Mouse (Mus musculus) layer of hippocampus, adult 18-20 months (tissue): ENCODE results near the gene Atpif1. TPM values are rescaled to one million over a fixed set of nuclear protein-coding genes. Genes with fewer than 3 reads are reported as not detected.
"Not testable (repeated sequence)": the region's sequence is repeated elsewhere in the genome, so short reads cannot be mapped to it uniquely, and the experiment has no call there.

Experiments
- DNase-seq, 2 experiments: peaks; one replicate each; pipeline ENCODE4 v3.0.0; 2022; ENCODE audit warnings: low spot score in 2 of 2
- long read RNA-seq: library from polyadenylated mRNA; stranded (forward); transcript quantifications from one replicate; pipeline ENCODE4 v2.0.0, GENCODE M21; 2021
- total RNA-seq, 2 experiments: library from RNA; stranded (reverse); gene quantifications; 2 replicates each; pipeline ENCODE4 v1.2.3; 2021

The Atpif1 gene
- 100 to 1,000 TPM; 426 to 434 TPM for total RNA-seq
- long read RNA-seq, transcript Atpif1-202 (2 exons, 1,014 nt): minor isoform, 6 of 221 reads
- long read RNA-seq, transcript Atpif1-201 (3 exons, 539 nt): major isoform, 204 of 221 reads
- long read RNA-seq, partial matches to known transcripts: 0 of 221 reads
- long read RNA-seq, other reads (novel, unspliced or antisense): 10 of 221 reads

DNA sequence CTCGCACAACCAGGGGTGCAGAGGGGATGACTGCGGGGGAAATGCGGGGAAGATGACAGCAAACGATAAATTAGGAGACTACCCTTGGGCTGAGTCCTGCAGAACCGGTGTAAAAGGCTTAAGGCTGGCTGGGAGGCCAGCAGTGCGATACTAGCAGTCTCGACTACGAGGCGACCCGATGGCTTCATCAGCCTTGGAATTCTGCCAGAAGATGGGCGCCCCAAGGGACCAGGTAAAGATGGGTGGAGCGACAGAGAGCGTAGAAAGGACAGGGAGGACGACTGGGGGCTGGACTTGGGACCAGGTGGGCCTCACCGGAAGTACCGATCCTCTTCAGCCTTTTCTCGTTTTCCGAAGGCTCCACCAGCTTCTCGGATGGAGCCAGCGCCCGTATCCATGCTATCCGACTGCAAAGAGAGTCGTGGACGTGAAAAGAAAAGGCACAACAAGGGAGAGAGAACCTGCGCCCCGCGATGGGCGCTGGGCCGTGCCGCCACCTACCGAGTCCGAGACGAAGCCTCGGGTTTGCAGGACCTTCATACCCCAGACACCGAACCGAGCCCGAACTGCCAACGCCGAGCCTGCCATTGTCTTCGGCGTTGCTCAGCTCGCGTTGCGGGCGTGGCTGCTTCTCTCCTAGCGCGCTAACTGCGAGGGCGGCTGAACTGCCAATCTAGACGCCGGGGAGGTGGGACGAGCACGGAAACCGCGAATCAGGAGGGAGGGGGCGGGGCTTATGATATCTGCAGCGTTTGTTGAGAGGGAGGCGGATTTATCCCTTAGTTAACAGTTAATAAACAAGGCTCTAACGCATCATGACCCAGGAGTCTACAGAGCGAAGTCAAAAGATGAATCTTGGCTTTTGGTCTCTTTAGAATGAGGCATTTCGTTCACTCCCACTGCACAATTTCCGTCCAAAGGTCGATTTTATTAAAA, at the start of gene Atpif1:
Atpif1 (minus strand) TSS at position 679 of the 936 bp plus-strand sequence.
- peak; percentile 84 to 94 for DNase-seq

DNA sequence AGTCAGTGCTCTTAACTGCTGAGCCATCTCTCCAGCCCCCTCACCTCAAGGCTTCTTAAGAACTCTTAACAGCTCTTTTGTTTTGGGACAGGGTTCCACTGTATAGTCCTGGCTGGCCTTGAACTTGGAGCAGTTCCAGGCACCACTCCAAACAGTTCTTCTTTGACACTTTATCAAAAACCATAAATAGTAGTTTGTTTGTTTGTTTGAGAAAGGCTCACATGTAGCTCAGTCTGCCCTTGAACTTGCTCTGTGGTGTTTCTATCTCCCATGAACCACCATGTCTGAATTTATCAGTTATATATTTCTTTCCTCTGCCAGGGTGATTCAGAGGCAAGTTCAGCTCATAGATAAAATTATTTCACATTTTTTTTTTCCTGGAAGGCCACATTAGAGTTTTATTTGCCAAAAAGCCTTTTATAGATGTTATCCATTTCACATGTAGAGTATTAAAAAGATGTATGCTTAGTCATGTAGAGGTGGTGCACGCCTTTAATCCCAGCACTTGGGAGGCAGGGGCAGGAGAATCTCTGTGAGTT, 41.4 kb upstream of the Atpif1 start:
- DNase-seq: no peak

DNA sequence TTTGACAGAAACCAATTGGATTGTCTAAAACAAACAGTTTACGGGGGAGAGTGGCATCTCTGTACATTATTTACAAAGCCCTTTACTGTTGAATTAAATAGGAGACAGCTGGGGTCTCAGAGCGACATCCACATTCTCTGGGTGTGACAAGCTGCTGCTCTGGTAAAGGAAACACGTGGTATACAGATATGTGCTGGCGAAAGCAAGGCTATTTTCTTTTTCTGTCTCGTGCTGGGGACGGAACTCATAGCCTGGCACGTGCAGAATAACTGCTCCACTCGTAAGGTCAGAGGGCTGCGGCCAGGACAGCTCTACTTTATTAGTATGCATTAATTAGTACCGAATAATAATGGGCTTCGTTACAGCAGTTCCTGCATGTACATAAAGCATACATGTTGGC, 39.9 kb upstream of the Atpif1 start:
- DNase-seq: no peak

DNA sequence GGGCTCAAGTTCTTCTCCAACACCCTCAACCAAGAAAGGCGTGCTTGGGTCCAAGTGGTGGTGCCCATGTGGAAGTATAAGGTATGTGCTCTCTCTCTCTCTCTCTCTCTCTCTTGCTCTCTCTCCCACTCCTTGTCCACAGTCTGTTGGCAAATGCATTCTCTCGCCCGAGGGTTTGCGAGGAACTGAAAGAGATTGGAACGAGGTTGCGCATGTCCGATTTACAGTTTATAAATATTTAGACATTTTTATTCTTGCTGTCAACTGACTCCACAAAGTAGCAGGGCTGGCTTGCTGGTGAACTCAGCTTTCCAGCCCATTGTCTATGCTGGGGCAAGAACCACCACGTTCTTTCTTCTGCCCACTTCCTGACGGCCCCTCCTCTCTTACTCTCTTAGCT, 37.7 kb upstream of the Atpif1 start:
- DNase-seq: no peak

DNA sequence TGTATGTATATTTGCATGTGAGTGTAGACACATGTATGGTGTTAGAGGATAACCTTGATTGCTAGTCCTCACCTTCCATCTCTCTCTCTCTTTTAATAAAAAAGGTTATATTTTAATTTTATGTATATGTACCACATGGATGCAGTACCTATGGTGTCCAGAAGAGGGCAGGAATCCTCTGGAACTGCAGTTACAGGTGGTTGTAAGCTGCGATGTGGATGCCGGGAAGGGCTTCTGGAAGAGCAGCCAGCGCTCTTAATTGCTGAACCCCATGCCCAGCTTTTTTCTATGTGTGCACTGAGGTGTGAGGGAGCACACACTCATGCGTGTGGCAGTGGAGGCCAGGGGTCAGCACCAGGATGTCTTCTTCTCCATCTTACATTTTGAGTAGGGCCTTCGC, 35.7 kb upstream of the Atpif1 start:
- no peak for DNase-seq

DNA sequence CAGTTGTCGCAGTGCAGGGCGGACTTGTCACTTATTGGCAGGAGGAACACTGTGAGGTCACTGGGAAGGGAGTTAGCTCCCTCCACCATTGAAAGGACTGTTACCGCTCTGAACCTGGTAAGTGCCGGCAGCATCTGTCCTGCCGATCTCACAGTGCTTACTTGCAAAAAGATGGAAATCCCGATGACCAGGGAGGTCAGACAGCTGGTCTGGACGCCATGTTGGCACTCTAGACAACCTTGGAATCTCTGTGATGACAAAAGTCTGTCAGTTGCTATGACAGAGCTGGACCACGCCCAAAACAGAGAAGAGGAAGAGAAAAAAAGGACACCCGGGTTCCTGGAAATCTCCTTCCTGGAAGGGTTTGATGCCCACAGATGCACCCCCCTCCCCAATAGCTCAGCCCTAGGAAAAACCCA, 33.9 kb upstream of the Atpif1 start:
- DNase-seq: no peak

DNA sequence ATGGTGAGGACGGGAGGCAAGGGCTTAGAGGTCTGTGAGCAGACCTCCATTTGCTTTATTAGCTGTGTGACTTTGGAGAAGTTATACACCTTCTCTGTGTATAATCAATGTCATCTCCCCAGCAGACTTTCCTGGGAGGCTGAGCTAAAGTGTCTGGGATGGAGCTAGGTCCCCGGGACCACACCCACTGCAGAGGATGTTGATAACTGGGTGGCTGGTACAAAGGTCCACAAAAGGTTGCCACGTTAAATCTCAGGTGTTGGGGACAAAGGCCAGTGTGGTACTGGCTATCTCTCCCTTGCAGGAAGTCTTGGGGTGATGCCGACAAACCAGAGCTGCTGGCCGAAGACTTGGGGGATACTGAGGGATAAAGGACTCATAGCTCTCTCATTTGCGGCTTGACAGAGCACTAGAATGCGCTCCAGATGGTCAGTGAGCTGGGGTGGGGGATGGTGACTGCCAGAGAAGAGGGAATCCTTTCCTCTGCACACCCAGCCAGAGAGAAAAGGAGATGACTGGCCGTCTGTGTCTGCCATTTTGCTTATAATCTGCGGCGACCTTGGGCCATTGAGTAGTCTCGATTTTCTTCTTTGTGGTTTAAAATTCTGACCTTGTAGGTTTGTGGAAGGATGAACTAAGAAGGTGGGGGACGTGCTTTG, 31.8 kb upstream of the Atpif1 start:
- no peak for DNase-seq

DNA sequence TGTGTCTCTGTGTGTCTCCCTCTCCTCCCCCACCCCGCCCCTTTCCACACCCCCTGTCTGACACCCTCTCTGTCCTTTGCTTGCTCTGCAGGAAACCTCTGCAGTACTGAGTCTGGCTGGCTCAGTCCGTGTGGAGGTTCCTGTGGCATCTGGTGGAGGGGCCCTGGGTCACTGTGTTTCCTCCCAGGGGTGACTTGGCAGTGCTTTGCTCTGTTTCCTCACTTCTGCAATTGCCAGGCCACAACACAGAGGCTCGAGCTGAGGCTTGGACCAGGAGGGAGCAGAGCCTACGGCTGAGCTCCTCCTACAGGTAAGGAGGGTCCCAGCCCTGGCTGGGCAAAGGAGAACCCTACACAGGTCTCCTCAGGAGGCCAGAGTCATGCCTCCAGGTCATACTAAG, 30.5 kb upstream of the Atpif1 start, which contains the start of gene Ptafr:
Ptafr (plus strand) TSS at position 103 of the 400 bp plus-strand sequence.
- no peak for DNase-seq

DNA sequence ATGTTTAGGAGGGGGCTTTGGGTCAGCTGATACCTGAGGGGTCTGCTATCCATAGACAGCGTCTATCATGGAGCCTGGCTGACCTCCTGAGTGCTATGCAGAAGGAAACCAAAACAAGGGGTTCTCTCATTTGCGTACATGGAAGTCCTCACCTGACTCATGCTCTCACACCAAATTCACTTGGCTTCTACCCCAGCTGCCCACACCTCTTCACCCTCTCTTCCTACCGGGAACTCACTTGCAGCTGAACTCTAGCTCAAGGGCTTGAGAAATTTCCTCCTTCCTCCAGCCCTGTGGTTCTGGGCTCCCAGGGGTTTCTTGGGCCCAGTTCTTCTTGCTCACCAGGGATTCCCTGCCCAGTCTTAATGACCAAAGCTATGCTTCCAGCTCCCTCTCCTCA, 29.8 kb upstream of the Atpif1 start:
- no peak for DNase-seq

DNA sequence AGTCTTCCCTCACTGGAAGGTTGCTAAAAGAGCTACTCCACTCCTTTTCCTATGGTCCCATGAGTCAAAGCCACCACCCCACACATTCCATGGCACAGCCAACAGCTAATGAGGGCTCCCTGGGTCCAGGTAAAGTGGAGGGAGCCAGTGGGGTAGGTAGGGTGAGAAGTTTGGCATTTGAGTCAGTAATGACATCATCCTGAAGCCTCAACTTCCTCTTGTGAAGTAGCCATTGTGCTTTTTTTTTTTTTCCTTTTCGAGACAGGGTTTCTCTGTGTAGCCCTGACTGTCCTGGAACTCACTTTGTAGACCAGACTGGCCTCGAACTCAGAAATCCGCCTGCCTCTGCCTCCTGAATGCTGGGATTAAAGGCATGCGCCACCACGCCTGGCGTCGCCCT, 22.1 kb upstream of the Atpif1 start:
- DNase-seq: not testable (repeated sequence)

DNA sequence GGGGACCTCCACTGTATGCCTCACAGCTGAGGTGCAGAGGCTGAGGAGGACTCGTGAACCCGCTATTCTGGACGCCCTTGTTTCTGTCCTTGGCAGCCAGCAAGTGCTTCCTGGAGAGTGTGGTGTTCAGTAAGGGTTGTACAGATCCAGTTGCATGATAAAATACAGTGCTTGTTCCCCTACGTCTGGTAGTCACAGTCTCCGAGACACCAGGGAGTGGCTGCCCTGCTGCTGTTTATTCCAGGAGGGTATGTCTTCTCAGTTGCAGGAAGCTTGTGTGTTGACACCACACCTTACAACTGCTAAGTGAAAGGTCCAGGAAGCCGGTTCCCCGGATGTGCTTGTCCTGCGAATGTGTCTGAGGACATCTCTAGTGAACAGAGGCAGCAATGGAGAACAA, 21.2 kb upstream of the Atpif1 start:
- DNase-seq: no peak

DNA sequence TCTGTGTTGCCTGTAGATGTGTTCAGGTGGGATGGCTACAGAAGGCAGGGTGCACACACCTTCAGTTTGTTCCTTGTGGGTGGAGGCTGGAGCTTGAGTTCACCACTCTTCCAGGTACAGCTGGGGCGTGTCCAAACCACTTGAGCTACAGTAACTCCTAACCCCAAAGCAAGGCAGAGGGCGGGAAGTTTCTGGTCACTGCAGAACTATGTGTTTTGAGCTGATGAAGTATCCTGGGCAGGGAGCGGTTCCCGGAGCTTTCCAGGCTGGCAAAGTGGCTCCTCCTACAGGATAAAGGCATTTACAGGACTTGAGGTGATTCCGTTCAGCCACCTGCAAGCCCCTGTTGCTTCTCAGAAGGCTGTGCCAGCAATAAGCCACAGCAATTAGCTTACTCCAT, 20.8 kb upstream of the Atpif1 start:
- DNase-seq: no peak

DNA sequence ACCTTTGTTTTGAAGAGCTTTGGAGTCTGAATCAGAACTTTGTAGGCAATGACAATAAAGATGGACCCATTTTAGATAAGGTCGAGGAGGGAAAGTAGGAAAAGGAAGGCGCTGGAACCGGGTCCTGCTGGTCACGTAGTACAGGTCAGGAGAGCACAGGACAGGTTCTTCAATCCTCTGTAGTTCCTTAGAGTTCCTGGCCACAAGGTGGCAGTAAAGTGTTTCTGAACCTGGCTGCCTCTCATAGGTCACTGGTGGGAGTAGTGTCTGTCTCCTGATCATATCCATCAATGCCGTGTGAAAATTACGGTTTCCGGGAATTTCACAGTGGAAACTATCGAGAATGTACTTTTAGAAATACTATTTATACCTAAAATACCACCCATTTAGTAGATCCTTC, 12.4 kb upstream of the Atpif1 start:
- DNase-seq: peak in 1 of 2 experiments; percentile 71

DNA sequence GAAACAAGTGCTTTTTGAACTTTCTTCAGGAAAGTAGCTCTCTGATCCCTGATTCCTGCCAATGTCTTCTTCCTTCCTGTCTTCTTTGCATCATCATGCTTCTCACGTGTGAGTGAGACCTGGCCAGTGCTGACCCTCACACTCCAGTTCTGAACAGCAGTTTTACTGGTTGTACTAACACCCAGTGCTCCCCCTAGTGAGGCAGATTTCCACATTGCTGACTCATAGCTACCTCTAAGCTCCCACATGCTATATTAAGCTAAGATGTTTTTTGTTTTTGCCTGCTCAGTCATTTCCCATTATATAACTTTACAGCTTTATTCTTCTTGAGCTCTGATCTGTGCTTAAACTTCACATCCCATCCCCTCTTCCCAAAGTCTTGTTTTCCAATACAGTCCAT, 9.3 kb upstream of the Atpif1 start:
- peak; percentile 22 to 64 for DNase-seq

DNA sequence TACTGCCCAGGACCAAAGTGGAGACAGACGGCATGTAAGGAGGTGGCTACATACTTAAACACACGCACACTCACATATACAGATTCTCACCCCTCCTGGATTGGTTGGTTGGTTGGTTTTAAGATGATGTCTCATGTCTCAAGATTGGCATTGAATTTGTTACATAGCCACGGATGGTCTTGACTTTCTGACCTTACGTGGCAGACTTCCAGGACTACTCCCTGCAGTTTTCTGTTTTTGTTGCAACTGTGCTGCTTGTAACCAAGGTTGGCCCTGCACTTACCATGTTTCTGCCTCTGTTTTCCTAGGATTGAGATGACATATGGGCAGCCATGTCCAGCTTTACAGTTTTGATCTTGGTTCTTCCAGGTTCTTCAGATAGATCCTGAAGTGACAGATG, 8.0 kb upstream of the Atpif1 start:
- no peak for DNase-seq

DNA sequence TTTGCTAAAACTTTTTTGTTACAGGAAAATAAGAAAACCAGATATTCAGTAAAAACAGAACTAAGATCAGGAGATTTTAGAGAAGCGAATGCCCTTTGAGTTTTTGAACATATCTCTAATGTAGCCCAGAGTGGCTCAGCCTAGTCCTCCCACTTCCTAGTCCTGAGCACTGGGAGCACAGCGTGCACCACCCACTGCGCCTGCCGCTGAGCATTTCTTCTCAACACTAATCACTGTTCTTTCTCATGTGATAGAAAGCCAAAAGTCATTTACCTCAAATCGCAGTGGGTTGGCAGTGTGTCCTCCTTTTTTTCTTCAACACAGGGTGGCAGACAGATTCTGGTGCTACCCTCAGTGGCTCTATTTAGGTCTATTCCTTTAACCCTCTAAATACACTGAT, 6.0 kb upstream of the Atpif1 start:
- peak in 1 of 2 experiments; percentile 63 for DNase-seq

DNA sequence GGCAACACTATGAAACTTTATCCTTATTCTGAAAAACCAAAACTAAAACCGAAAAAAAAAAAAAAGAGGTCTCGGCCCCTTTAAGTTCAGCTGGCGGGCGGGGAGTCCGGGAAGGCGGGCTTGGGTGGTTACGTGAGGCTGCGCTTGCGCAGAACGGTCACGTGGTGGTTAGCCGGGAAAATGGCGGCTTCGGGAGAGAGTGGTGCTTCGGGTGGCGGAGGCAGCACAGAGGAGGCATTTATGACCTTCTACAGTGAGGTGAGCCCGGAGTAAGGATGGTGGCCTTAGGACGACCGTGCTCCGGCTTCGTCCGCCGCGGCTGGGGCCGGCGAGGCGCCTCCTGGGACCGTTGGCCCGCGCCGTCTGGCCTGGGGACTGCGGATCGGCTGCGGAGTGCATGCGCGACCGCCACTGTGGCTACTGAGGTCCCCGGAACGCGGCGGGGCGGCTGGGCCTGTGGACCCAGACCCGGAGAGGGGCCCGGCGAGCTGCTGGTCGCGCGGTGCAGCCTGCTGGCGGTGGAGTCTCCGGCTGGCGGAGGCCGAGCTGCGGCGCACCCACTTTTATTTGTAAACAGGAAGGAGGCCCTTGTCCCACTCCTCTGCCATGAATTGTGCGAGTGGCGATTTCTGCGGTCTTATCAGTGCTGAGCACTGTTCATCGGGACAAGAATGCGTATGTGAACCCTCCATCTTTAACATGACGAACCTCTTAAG, 2.1 kb upstream of the Atpif1 start, which contains the start of gene Dnajc8:
Dnajc8 (plus strand) TSS at position 145 of the 716 bp plus-strand sequence.
- peak; percentile 88 to 96 for DNase-seq

DNA sequence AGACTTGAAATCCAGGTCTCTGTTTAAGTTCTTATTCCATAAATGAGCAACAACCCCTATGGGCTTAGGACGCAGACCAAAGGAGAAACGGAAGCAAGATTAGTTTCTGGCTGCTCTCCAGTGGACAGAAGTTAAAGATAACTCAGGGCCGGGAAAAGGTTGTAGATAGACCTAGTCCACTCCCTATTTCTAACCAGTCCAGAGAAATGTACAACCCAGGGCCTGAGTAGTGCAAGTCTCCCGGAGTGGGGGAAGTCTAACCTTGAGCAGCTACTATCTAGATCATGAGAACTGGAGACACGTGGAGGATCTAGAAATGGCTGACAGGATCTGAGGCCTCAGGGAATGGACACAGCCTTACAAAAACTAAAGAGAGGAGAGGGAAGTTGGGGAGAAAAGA, 963 bp downstream of the Atpif1 start:
- peak in 1 of 2 experiments; percentile 30 for DNase-seq

DNA sequence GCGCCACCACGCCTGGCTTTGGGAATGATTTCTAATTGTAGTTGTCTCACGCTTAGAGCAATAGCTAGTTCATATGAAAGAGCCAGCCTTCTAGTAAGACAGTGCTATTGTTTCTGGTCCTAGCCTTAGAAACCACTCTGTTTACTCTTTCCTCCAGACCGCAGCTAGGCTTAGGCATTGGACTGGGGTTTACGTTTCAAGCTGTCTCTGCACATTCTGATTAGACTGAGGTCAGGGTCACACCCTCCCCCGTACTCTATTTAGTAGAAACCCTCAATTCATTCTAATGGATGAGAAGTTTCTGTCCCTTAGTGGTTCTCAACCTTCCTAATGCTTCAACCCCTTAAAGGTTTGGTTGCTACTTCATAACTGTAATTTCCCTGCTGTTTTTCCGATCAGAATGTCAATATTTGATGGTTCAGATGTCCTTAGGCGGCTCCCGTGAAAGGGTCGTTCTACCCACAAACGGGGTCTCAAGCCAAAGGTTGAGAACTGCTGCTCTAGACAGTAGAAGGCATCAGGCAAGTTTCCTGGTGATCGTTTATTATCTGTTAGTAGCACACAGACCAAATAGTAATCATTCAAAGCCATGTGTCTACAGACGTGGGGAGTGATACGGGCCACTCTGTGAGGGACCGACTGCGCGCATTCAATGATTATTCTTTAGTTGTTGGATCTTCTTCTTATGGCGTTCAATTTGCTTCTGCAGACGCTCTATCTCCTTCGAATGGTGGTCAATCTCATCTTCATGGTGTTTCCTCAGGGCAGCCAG, 3.2 kb downstream of the Atpif1 start:
- DNase-seq: no peak

DNA sequence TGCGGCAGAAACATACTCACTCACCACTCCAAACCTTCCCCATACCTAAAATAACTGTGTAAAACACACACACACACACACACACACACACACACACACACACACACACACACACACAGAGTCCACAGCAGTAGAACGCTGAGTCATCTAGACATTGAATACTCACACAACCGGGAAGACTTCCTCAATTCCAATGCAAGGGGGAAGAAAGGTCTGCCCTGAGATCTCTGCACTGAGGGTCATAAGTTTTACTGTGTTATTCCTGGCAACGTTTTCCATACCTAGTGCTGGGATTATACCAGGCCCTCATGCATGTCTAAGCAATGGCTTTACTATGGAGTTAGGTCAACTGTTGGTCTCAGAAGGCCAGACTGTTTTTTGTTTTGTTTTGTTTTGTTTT, 4.1 kb downstream of the Atpif1 start:
- DNase-seq: no peak
